Mouse (Mus musculus) cerebellum, adult 2 months (tissue): Measurements from ENCODE around the gene Zfp36.

ENCODE experiments used
- CTCF ChIP-seq: fragments of 200-500 bp; IDR thresholded peaks from 2 replicates; pipeline ENCODE4 v1.5.1; 2011; ENCODE audit warnings: low read depth, mild to moderate bottlenecking, control low read depth, low read length, moderate library complexity, borderline replicate concordance; ENCODE audit not compliant: insufficient read depth
- POLR2A ChIP-seq: fragments of 200-500 bp; IDR thresholded peaks from 2 replicates; pipeline ENCODE4 v1.6.1; 2011; ENCODE audit warnings: low read length, control low read depth, borderline replicate concordance; ENCODE audit not compliant: insufficient read depth

DNA sequence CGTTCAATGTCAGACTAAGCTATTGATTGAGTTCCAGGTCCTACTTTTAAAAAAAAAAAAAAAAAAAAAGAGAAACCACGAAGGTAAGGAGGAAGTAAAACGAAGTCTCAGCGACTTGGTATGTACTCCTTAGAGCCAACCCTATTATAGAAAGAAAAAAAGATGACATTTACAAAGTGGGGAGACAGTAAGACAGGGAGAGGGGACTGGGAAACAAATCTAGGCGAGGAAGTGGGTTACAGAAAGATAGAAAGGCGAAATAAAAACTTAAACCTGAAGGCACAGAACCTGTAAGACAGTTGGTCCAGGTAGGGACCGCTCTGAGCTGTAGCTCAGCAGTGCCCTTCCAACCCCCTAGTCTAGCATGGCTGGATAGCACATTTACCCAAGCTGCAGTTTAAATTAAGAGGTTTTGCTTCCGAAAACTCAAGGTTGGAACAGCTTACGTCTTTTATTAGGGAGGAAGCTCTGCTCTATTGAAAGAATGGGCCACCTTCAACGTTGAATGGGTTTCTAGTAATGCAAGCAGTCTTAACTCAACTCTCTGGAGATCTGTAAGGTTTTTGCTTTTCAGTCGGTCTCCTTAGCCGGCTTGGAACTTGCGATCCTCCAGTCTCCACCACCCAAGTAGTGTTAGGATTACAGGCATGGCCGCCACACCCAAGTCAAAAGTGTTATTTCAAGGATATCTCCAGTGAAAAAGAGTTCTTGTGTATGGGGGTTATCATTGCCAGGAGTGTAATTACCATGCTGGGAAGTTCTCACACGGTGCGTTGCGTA, at the start of gene Zfp36:
- TF ChIP-seq CTCF (no peak), POLR2A (no peak)
